Mouse (Mus musculus) ES-E14 (cell line): ENCODE measurements around the gene Dynlrb1.

Source experiments
- CHD2 ChIP-seq: IDR thresholded peaks from 2 replicates; pipeline ENCODE4 v1.6.1; 2014; ENCODE audit warnings: mild to moderate bottlenecking, low read depth, low read length, inconsistent platforms
- HCFC1 ChIP-seq: IDR thresholded peaks from 2 replicates; pipeline ENCODE4 v1.6.1; 2012; ENCODE audit warnings: low read length, inconsistent platforms, borderline replicate concordance; ENCODE audit not compliant: insufficient read depth
- MAFK ChIP-seq: IDR thresholded peaks from 2 replicates; pipeline ENCODE4 v1.6.1; 2014; ENCODE audit warnings: mild to moderate bottlenecking, low read depth, low read length, inconsistent platforms; ENCODE audit not compliant: insufficient read depth
- ZC3H11A ChIP-seq: IDR thresholded peaks from 2 replicates; pipeline ENCODE4 v1.6.1; 2012; ENCODE audit warnings: low read depth, mild to moderate bottlenecking, inconsistent platforms, low read length, borderline replicate concordance
- ZNF384 ChIP-seq: IDR thresholded peaks from 2 replicates; pipeline ENCODE4 v1.6.1; 2012; ENCODE audit warnings: low read depth, low read length, inconsistent platforms

DNA sequence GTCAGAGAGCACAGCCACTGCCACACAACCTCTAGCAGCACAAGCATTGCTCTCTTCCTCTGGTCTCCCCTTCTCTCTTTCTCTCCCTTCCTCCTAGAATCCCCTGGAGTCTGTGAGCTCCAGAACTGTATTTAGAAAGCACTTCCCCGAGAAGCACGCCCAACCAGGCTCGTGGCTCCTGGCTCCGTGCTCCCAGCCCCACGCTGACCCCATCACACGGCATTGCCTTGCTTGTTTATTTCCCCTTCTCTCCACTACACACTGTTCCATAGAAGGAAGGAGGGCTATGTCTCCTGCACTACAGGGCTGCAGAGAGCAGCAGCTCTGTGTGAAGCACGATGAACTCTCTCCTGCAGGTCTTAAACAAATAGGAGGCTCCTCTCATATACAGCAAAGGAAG, 48.3 kb downstream of the Dynlrb1 start:
- no peak for TF ChIP-seq CHD2
- TF ChIP-seq HCFC1: no peak
- TF ChIP-seq ZC3H11A: no peak
- TF ChIP-seq MAFK: no peak
- TF ChIP-seq ZNF384: no peak
